Mouse (Mus musculus) midbrain, embryonic 12.5 days (tissue): ENCODE data around the gene Ugt1a6a. TPM values are rescaled to one million over a fixed set of nuclear protein-coding genes. Genes with fewer than 3 reads are reported as not detected.
A peak's percentile ranks its signal among the peaks of the same experiment; 100 is the strongest.

Source experiments
- ATAC-seq: fragments of 200-750 bp; cut with Nextera tagmentation; 2 replicates; pipeline ENCODE4 v1.8.0; 2017; ENCODE audit warnings: low read depth, moderate TSS enrichment, moderate library complexity; ENCODE audit not compliant: low FRiP score
- H3K27ac ChIP-seq: fragments of 300-500 bp; sonication (generic); replicated peaks from 2 replicates; pipeline ENCODE4 v1.5.1; 2016; ENCODE audit warnings: mild to moderate bottlenecking
- H3K27me3 ChIP-seq: fragments of 300-500 bp; sonication (generic); 2 replicates; pipeline ENCODE4 v1.6.1; 2016; ENCODE audit warnings: mild to moderate bottlenecking
- H3K36me3 ChIP-seq: fragments of 300-500 bp; sonication (generic); 2 replicates; pipeline ENCODE4 v1.6.1; 2016
- H3K4me1 ChIP-seq: fragments of 300-500 bp; sonication (generic); 2 replicates; pipeline ENCODE4 v1.6.1; 2016
- H3K4me2 ChIP-seq: fragments of 300-500 bp; sonication (generic); replicated peaks from 2 replicates; pipeline ENCODE4 v1.6.1; 2016; ENCODE audit warnings: mild to moderate bottlenecking, moderate library complexity
- H3K4me3 ChIP-seq: fragments of 300-500 bp; sonication (generic); 2 replicates; pipeline ENCODE4 v1.5.1; 2016; ENCODE audit warnings: mild to moderate bottlenecking
- H3K9ac ChIP-seq: fragments of 300-500 bp; sonication (generic); replicated peaks from 2 replicates; pipeline ENCODE4 v1.6.1; 2016; ENCODE audit warnings: mild to moderate bottlenecking, moderate library complexity
- H3K9me3 ChIP-seq: fragments of 300-500 bp; sonication (generic); 2 replicates; pipeline ENCODE4 v1.6.1; 2016; ENCODE audit warnings: mild to moderate bottlenecking
- WGBS: fragments of 180-500 bp; shearing (Covaris S2); methylation state at CpG from one replicate; pipeline ENCODE4 v1.1.7; 2016; 5-methylcytosine and 5-hydroxymethylcytosine counted together
- polyA plus RNA-seq: library from polyadenylated mRNA; unstranded; fragments of >200 nt; fragmentation: Nextera tagmentation; extraction: Ambion mirVana; gene quantifications from 2 replicates; pipeline ENCODE4 v1.2.1, GENCODE M21; 2016

The Ugt1a6a gene
- polyA plus RNA-seq, 1 experiment from 2014 or later, result 0.61 TPM

DNA sequence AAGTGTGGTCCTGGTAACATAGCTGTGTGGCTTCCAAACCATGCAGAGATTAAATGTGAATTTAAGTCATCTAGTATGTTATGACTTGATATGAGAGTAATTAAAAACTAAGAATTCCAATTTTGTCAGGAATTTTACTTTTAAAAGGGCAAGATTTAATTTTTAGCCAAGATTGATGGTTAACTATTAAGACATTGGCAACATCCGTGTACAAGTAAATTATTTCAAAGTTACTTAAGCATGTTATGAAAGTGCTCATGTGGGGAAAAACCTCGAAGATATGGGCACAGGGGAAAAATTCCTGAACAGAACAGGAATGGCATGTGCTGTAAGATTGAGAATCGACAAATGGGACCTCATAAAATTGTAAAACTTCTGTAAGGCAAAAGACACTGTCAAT lies 62.8 kb downstream of the Ugt1a6a start:
- no peak overlapping the region for H3K4me2 ChIP-seq
- no peaks in the 10 kb centered on the region for H3K9me3 ChIP-seq
- H3K4me3 ChIP-seq, result no peak overlapping the region
- H3K9ac ChIP-seq, result no peak overlapping the region
- no peak for ATAC-seq
- 0 out of 2 replicates have a peak, but pooled peaks cover 6% of the 10 kb centered on the region for H3K27me3 ChIP-seq
- no peak overlapping the region for H3K27ac ChIP-seq
- WGBS, result 76% methylated on average over 3 of the region's 3 CpGs
- no peaks in the 10 kb centered on the region for H3K36me3 ChIP-seq
- H3K4me1 ChIP-seq, result no peaks in the 10 kb centered on the region

DNA sequence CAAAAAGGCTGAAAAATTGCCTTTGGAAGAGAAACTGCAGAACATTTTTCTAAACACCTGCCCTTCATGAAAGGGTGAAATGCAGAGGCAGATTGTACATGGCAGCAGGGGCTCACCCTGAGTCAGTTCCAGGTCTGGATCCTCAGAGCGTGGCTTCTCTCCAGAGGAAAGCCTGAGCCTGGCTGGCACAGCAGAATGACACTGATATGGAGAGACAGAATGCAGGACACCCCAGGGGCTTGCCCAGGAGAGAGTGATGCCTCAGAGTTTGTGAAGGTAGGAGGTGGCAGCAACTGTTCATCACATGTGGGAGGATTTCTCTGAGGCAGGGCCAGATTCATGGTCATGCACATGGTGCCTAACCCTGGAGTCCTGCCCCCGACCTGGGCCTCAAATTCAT lies 65.4 kb downstream of the Ugt1a6a start:
- Histone ChIP-seq H3K4me1 (no peaks in the 10 kb centered on the region), H3K27me3 (0 out of 2 replicates have a peak, but pooled peaks cover 6% of the 10 kb centered on the region), H3K27ac (no peak overlapping the region), H3K36me3 (no peaks in the 10 kb centered on the region), H3K9ac (no peak overlapping the region), H3K4me3 (no peak overlapping the region), H3K4me2 (no peak overlapping the region), H3K9me3 (0 out of 2 replicates have a peak, but pooled peaks cover 7% of the 10 kb centered on the region)
- no peak for ATAC-seq
- WGBS, result 80% methylated on average over 2 of the region's 2 CpGs

DNA sequence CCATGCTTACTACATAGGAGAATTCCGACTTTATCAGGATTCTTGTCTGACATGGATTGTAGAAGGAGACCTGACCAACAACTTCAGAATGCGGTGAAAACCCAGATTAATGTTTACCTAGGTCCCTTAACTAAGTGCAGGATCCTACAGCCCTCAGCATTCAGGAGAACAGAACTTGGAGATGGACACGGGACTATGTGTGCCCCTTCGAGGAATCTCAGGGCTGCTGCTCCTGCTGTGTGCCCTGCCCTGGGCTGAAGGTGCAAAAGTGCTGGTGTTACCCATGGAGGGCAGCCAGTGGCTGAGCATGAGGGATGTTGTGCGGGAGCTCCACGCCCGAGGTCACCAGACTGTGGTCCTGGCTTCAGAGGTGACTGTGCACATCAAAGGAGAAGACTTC lies 65.8 kb downstream of the Ugt1a6a start, which contains the start of gene Ugt1a2:
Gene Ugt1a2 (plus strand): TSS at position 146 of the 400 bp plus-strand sequence.
- Histone ChIP-seq H3K27me3 (0 out of 2 replicates have a peak, but pooled peaks cover 6% of the 10 kb centered on the region), H3K4me1 (no peaks in the 10 kb centered on the region)

DNA sequence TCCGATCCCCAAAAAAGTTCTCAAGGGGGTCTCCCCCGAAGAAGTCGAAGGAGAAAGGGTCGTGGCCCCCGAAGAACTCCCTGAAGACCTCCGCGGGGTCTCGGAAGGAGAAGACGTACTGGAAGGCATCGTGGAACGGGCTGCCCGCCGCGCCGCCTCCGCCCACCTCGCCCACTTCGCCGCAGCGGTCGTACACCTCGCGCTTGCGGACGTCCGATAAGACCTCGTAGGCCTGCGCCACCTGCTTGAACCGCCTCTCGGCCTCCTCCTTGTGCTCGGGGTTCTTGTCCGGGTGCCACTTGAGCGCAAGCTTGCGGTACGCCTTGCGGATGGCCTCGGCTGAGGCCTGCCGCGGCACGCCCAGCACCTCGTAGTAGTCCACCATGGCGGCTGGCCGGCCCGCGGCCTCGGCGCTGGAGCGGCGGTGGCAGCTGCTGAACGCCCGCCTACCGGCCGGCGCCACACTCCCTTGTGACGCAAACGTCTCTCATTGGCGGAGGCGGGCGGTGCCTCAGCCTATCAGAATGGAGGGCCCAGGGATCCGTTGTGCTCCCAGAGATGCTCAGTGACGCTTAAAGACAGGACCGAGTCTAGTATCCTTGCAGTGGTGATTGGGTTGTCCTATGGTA lies 70.8 kb downstream of the Ugt1a6a start, which contains the start of gene Dnajb3:
Gene Dnajb3 (minus strand): TSS at position 489 of the 629 bp plus-strand sequence.
- Histone ChIP-seq H3K4me2 (peak within 1 kb of the TSS; percentile 66), H3K4me3 (peak within 1 kb of the TSS; percentile 53), H3K27me3 (peaks cover 4% of the 10 kb centered on the region; the same call in 1 of the 2 replicates), H3K4me1 (no peaks in the 10 kb centered on the region), H3K36me3 (no peaks in the 10 kb centered on the region), H3K9ac (peak within 1 kb of the TSS; percentile 62), H3K9me3 (0 out of 2 replicates have a peak, but pooled peaks cover 7% of the 10 kb centered on the region), H3K27ac (no peak within 1 kb of the TSS; the same call in 1 of the 2 replicates)
- 5% methylated on average over 62 of the region's 62 CpGs for WGBS
- ATAC-seq, result peak; percentile 99

More for the DNA sequence above, 65.8 kb downstream of the Ugt1a6a start, which contains the start of gene Ugt1a2:
- Histone ChIP-seq H3K4me3 (no peak within 1 kb of the TSS), H3K9ac (no peak within 1 kb of the TSS), H3K4me2 (no peak within 1 kb of the TSS), H3K36me3 (no peaks in the 10 kb centered on the region), H3K27ac (no peak within 1 kb of the TSS), H3K9me3 (0 out of 2 replicates have a peak, but pooled peaks cover 7% of the 10 kb centered on the region)
- ATAC-seq, result no peak
- 87% methylated on average over 7 of the region's 7 CpGs for WGBS

DNA sequence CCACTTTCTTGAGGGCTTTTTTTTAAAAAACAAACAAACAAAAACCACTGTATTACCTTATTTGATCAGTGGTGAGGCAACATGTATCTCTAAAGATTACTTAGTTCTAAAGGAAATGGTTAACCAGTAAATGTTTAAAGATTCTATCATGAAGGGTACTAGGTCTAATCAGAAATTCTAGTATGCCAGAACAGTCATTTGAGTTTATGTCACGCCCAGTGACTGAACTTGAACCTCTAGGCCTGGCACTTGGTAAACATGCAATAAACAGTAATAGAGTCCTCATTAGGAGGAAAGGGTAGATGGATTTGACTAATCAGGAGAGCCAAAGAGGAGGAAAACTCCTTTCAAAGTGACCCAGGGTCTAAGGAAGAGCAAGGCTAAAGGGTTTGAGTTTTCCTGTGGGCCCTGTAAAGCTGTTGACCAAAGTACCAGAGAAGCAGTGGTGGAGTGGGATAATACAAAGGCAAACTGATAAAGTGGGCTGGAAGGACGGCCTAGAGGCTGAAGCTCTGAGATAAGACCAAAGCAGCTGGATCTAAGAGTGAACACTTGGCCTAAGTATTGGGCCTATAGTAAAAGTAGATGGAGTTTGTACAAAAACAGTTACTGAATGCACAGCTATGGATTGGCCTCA lies 72.4 kb downstream of the Ugt1a6a start:
- H3K9ac ChIP-seq, result no peak overlapping the region
- H3K27ac ChIP-seq, result no peak overlapping the region
- peaks cover 4% of the 10 kb centered on the region; the same call in 1 of the 2 replicates for H3K27me3 ChIP-seq
- WGBS, result 77% methylated on average over 2 of the region's 2 CpGs
- H3K4me1 ChIP-seq, result no peaks in the 10 kb centered on the region
- H3K4me2 ChIP-seq, result no peak overlapping the region
- H3K9me3 ChIP-seq, result peaks cover 14% of the 10 kb centered on the region
- H3K36me3 ChIP-seq, result no peaks in the 10 kb centered on the region
- no peak overlapping the region for H3K4me3 ChIP-seq
- ATAC-seq, result no peak

DNA sequence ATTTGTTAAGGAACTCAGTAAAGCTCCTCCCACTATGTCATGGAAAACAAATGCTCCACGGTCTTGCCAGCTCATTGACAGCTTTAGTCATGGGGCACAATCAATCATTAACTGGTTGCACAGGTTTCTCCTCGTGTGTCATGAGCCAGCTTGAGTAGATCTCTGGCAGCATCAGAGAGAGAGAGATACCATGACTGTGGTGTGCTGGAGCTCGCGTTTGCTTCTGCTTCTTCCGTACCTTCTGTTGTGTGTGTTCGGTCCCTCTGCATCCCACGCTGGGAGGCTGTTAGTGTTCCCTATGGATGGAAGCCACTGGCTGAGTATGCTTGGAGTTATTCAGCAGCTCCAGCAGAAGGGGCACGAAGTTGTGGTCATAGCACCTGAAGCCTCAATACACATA lies 77.2 kb downstream of the Ugt1a6a start, which contains the start of gene Ugt1a1:
Gene Ugt1a1 (plus strand): TSS at position 148 of the 400 bp plus-strand sequence.
- Histone ChIP-seq H3K36me3 (no peaks in the 10 kb centered on the region), H3K27ac (no peak within 1 kb of the TSS), H3K4me1 (no peaks in the 10 kb centered on the region), H3K27me3 (peaks cover 4% of the 10 kb centered on the region; the same call in 1 of the 2 replicates), H3K4me2 (no peak within 1 kb of the TSS), H3K4me3 (no peak within 1 kb of the TSS), H3K9ac (no peak within 1 kb of the TSS), H3K9me3 (peaks cover 51% of the 10 kb centered on the region)
- no peak for ATAC-seq
- 67% methylated on average over 8 of the region's 8 CpGs for whole genome bisulfite sequencing

DNA sequence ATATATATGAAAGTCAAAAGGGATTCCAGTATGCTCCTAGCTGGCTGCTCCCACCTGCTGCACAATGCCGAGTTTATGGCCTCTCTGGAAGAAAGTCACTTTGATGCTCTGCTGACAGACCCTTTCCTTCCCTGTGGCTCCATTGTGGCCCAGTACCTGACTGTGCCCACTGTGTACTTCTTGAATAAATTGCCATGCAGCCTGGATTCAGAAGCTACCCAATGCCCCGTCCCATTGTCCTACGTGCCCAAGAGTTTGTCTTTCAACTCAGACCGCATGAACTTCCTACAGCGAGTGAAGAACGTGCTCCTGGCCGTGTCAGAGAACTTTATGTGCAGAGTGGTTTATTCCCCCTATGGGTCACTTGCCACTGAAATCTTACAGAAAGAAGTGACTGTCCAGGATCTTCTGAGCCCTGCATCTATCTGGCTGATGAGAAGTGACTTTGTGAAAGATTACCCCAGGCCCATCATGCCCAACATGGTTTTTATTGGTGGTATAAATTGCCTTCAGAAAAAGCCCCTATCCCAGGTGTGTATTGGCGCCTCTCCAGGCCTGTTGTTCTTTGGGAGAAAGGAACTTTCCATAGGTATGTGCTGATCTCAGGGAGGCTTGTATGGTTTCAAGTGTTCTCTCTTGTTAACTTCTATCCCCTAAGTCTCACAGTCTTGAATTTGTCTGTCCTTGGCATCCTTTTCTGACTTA lies 77.9 kb downstream of the Ugt1a6a start:
- no peak for ATAC-seq
- Histone ChIP-seq H3K4me2 (no peak overlapping the region), H3K4me3 (no peak overlapping the region), H3K9me3 (peaks cover 58% of the 10 kb centered on the region), H3K36me3 (no peaks in the 10 kb centered on the region), H3K27me3 (no peaks in the 10 kb centered on the region), H3K4me1 (no peaks in the 10 kb centered on the region), H3K9ac (no peak overlapping the region), H3K27ac (no peak overlapping the region)
- 61% methylated on average over 8 of the region's 8 CpGs for WGBS

DNA sequence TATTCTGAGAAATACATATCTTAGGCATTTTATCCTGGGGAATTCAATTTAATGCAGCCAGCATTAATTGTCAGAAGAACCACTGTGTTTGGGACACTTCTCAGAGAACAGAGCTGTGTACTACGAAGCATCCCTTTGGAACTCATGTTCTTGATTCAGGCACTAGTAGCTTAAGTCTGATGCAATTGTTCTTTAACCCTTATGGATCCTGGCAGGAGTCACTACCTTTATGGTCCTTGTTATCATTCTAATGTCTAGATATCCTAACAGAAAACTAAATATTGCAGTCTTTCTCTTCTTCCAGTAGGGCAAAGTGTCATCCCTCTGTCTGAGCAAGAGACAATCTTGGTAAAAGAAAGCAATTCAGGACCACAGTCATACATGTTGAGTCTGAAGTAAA lies 78.5 kb downstream of the Ugt1a6a start:
- no peak for ATAC-seq
- H3K4me1 ChIP-seq, result no peaks in the 10 kb centered on the region
- H3K36me3 ChIP-seq, result no peaks in the 10 kb centered on the region
- no peak overlapping the region for H3K4me3 ChIP-seq
- no peak overlapping the region for H3K9ac ChIP-seq
- H3K27me3 ChIP-seq, result no peaks in the 10 kb centered on the region
- WGBS, result 73% methylated on average over 1 of the region's 1 CpGs
- no peak overlapping the region for H3K27ac ChIP-seq
- H3K4me2 ChIP-seq, result no peak overlapping the region
- peaks cover 60% of the 10 kb centered on the region for H3K9me3 ChIP-seq

DNA sequence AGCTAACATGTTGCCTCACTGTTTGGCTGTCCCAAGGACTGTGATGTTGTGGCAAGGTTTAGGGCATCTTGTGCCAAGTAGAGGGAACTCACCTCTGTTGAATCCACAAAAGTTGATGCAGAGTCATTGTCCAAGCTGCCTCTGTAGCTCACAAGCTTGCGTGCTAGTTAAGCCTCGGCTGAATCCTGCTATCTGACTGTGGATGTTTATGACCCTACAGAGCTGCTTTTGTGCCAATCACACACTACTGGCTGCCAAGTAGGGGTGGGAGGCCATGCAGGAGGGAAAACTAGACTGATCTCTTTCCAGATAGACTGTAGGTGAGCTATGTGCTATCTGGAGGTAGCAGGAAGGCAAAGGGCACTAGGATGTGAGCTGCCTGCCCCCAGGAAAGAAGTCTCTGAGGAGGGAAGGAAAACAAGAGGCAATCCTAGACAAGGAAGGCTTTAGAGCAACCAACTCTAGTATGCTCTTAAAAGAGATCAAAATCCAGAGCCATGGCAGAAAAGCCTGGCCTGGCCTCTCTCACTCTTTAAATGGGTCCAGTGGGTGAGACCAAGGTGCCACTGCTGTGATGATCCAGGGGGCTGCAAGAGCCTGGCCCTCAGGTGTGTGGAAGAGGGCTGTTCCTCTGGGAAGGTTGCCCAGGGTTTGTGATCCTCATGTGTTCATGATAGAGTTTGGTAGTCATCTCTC lies 79.3 kb downstream of the Ugt1a6a start:
- H3K27me3 ChIP-seq, result no peaks in the 10 kb centered on the region
- no peaks in the 10 kb centered on the region for H3K36me3 ChIP-seq
- H3K9me3 ChIP-seq, result peaks cover 60% of the 10 kb centered on the region

DNA sequence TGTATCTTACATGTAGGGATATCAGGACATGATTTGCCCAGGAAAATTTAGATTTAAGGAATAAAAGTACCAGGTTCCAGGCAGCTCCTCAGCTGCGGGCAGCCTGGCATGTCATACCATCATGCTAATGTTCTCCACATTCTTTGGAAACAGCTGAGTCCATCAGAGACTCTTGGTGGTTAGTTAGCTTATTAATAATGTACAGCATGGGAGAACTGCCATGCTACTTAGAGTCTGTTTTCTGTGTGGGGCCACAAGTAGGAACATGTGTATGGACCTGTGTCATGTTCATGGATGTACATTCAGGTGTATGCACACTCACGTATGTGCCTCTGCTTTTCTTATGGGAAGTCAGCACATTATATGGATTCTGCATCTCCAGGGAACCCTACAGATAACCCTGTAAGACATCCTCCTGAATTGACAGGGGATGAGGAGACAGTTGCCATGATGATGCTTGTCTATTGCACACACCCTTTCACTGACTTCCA lies 79.9 kb downstream of the Ugt1a6a start:
- 76% methylated on average over 2 of the region's 2 CpGs for WGBS
- H3K9me3 ChIP-seq, result peaks cover 60% of the 10 kb centered on the region

More for the DNA sequence above, 79.3 kb downstream of the Ugt1a6a start:
- ATAC-seq, result 0 out of 2 replicates have a peak, but pooled peaks have one; percentile 7
- no peak overlapping the region for H3K9ac ChIP-seq
- 79% methylated on average over 2 of the region's 2 CpGs for WGBS
- no peak overlapping the region for H3K4me3 ChIP-seq
- H3K4me2 ChIP-seq, result no peak overlapping the region
- H3K4me1 ChIP-seq, result no peaks in the 10 kb centered on the region
- no peak overlapping the region for H3K27ac ChIP-seq

More for the DNA sequence above, 79.9 kb downstream of the Ugt1a6a start:
- no peaks in the 10 kb centered on the region for H3K4me1 ChIP-seq
- no peak overlapping the region for H3K4me3 ChIP-seq
- no peaks in the 10 kb centered on the region for H3K36me3 ChIP-seq
- no peaks in the 10 kb centered on the region for H3K27me3 ChIP-seq
- no peak overlapping the region for H3K9ac ChIP-seq
- 0 out of 2 replicates have a peak, but pooled peaks have one; percentile 10 for ATAC-seq
- no peak overlapping the region for H3K27ac ChIP-seq
- H3K4me2 ChIP-seq, result no peak overlapping the region
